Mouse (Mus musculus) midbrain, postnatal 0 days (tissue): Measurements from ENCODE around the gene Gpr153. TPM values are rescaled to one million over a fixed set of nuclear protein-coding genes. Genes with fewer than 3 reads are reported as not detected.

Experiments used
- ATAC-seq: fragments of 200-750 bp; cut with Nextera tagmentation; 2 replicates; pipeline ENCODE4 v1.8.0; 2017; ENCODE audit warnings: moderate number of reproducible peaks, mild to moderate bottlenecking, moderate TSS enrichment, moderate library complexity; ENCODE audit not compliant: low FRiP score
- DNase-seq: peaks from one replicate; pipeline ENCODE4 v3.0.0-alpha.2; 2015; ENCODE audit warnings: low spot score
- H3K27ac ChIP-seq: fragments of 300-500 bp; sonication (generic); 2 replicates; pipeline ENCODE4 v1.5.1; 2014; ENCODE audit warnings: low read depth, mild to moderate bottlenecking, low read length, mixed read lengths
- H3K27me3 ChIP-seq: fragments of 300-500 bp; sonication (generic); 2 replicates; pipeline ENCODE4 v1.6.1; 2014; ENCODE audit warnings: low read length, control low read depth, mixed read lengths; ENCODE audit not compliant: insufficient read depth
- H3K36me3 ChIP-seq: fragments of 300-500 bp; sonication (generic); 2 replicates; pipeline ENCODE4 v1.6.1; 2014; ENCODE audit warnings: low read length, control low read depth, mixed read lengths; ENCODE audit not compliant: insufficient read depth
- H3K4me1 ChIP-seq: fragments of 300-500 bp; sonication (generic); 2 replicates; pipeline ENCODE4 v1.6.1; 2014; ENCODE audit warnings: mild to moderate bottlenecking, control low read depth, antibody characterized with exemption, low read length, mixed read lengths; ENCODE audit not compliant: insufficient read depth
- H3K4me2 ChIP-seq: fragments of 300-500 bp; sonication (generic); 2 replicates; pipeline ENCODE4 v1.6.1; 2014; ENCODE audit warnings: low read depth, mild to moderate bottlenecking, low read length, mixed read lengths; ENCODE audit not compliant: poor library complexity, severe bottlenecking
- H3K4me3 ChIP-seq: fragments of 300-500 bp; sonication (generic); 2 replicates; pipeline ENCODE4 v1.5.1; 2014; ENCODE audit warnings: low read depth, mild to moderate bottlenecking, low read length, moderate library complexity
- H3K9ac ChIP-seq: fragments of 300-500 bp; sonication (generic); replicated peaks from 2 replicates; pipeline ENCODE4 v1.6.1; 2014; ENCODE audit warnings: mild to moderate bottlenecking, low read length, moderate library complexity, mixed read lengths; ENCODE audit not compliant: poor library complexity, severe bottlenecking
- H3K9me3 ChIP-seq: fragments of 300-500 bp; sonication (generic); 2 replicates; pipeline ENCODE4 v1.6.1; 2016; ENCODE audit warnings: low read length, control low read depth
- CTCF ChIP-seq: IDR thresholded peaks from 2 replicates; pipeline ENCODE4 v1.5.1; 2016; ENCODE audit warnings: antibody characterized with exemption, mild to moderate bottlenecking
- WGBS: fragments of 180-500 bp; shearing (Covaris S2); extraction: QIAGEN DNeasy Blood & Tissue Kit; methylation state at CpG from one replicate; pipeline ENCODE4 v1.1.7; 2014; 5-methylcytosine and 5-hydroxymethylcytosine counted together
- polyA plus RNA-seq: library from polyadenylated mRNA; unstranded; fragments of >200 nt; fragmentation: Nextera tagmentation; extraction: Ambion mirVana; gene quantifications from 2 replicates; pipeline ENCODE4 v1.2.1, GENCODE M21; 2015
- total RNA-seq: library from RNA; depleted of rRNA; stranded (reverse); fragments of >200 nt; gene quantifications from 2 replicates; pipeline ENCODE4 v1.2.3, GENCODE M21; 2014

Gene Gpr153
- total and polyA plus RNA-seq, 2 experiments from 2014 or later, result 21.2 to 149 TPM

- DNase-seq (no peak), ATAC-seq (no peak)
- Histone ChIP-seq H3K36me3 (peaks cover 17% of the 10 kb centered on the region), H3K27ac (no peak overlapping the region), H3K9ac (no peak overlapping the region), H3K4me2 (no peak overlapping the region), H3K4me3 (no peak overlapping the region), H3K9me3 (no peaks in the 10 kb centered on the region), H3K4me1 (no peaks in the 10 kb centered on the region), H3K27me3 (no peaks in the 10 kb centered on the region)
- no peak for TF ChIP-seq CTCF
- 83% methylated on average over 3 of the region's 3 CpGs for WGBS
Measured at GRCm38 (mm10) chr4:152247195-152247594, 26.8 kb upstream of the Gpr153 start.

- H3K9me3 ChIP-seq, result no peaks in the 10 kb centered on the region
- H3K27me3 ChIP-seq, result no peaks in the 10 kb centered on the region
- TF ChIP-seq CTCF, result 0 out of 2 replicates have a peak, but pooled peaks have one; percentile 6
- no peaks in the 10 kb centered on the region for H3K4me1 ChIP-seq
- 92% methylated on average over 6 of the region's 6 CpGs for WGBS
- ATAC-seq, result no peak
- no peak overlapping the region for H3K4me2 ChIP-seq
- H3K4me3 ChIP-seq, result no peak overlapping the region
- no peak overlapping the region for H3K27ac ChIP-seq
- H3K36me3 ChIP-seq, result peaks cover 16% of the 10 kb centered on the region
- no peak for DNase-seq
- no peak overlapping the region for H3K9ac ChIP-seq
Measured at GRCm38 (mm10) chr4:152250615-152251014, 23.4 kb upstream of the Gpr153 start.

GRCm38 (mm10) chr4:152253183-152253759 is 20.8 kb upstream of the Gpr153 start:
- Histone ChIP-seq H3K4me2 (no peak overlapping the region), H3K27ac (no peak overlapping the region), H3K9me3 (no peaks in the 10 kb centered on the region), H3K4me3 (no peak overlapping the region), H3K9ac (no peak overlapping the region; the same call in 1 of the 2 replicates), H3K36me3 (peaks cover 16% of the 10 kb centered on the region), H3K27me3 (no peaks in the 10 kb centered on the region), H3K4me1 (no peaks in the 10 kb centered on the region)
- no peak for TF ChIP-seq CTCF
- DNase-seq (no peak), ATAC-seq (no peak)
- 78% methylated on average over 9 of the region's 9 CpGs for WGBS

- peaks cover 31% of the 10 kb centered on the region for H3K36me3 ChIP-seq
- H3K4me1 ChIP-seq, result 0 out of 2 replicates have a peak, but pooled peaks cover 1% of the 10 kb centered on the region
- ATAC-seq (no peak), DNase-seq (no peak)
- no peaks in the 10 kb centered on the region for H3K27me3 ChIP-seq
- no peak overlapping the region for H3K4me3 ChIP-seq
- 62% methylated on average over 6 of the region's 6 CpGs for WGBS
- H3K9ac ChIP-seq, result no peak overlapping the region
- H3K4me2 ChIP-seq, result no peak overlapping the region
- TF ChIP-seq CTCF, result no peak
- no peak overlapping the region for H3K27ac ChIP-seq
- no peaks in the 10 kb centered on the region for H3K9me3 ChIP-seq
Measured at GRCm38 (mm10) chr4:152257070-152257469, 17.0 kb upstream of the Gpr153 start.

- TF ChIP-seq CTCF, result no peak
- ATAC-seq, result no peak
- H3K27ac ChIP-seq, result no peak overlapping the region
- H3K9ac ChIP-seq, result no peak overlapping the region
- no peak overlapping the region for H3K4me3 ChIP-seq
- H3K27me3 ChIP-seq, result no peaks in the 10 kb centered on the region
- no peaks in the 10 kb centered on the region for H3K9me3 ChIP-seq
- 0 out of 2 replicates have a peak, but pooled peaks cover 3% of the 10 kb centered on the region for H3K4me1 ChIP-seq
- no peak overlapping the region for H3K4me2 ChIP-seq
- no peak for DNase-seq
- H3K36me3 ChIP-seq, result peaks cover 25% of the 10 kb centered on the region
- 95% methylated on average over 8 of the region's 8 CpGs for WGBS
Measured at GRCm38 (mm10) chr4:152260451-152260850, 13.6 kb upstream of the Gpr153 start.

- H3K9ac ChIP-seq, result no peak overlapping the region
- DNase-seq (no peak), ATAC-seq (no peak)
- no peaks in the 10 kb centered on the region for H3K9me3 ChIP-seq
- 62% methylated on average over 9 of the region's 9 CpGs for WGBS
- H3K4me2 ChIP-seq, result no peak overlapping the region
- no peak overlapping the region for H3K4me3 ChIP-seq
- no peak for TF ChIP-seq CTCF
- no peaks in the 10 kb centered on the region for H3K27me3 ChIP-seq
- H3K36me3 ChIP-seq, result peaks cover 25% of the 10 kb centered on the region
- H3K27ac ChIP-seq, result no peak overlapping the region
- H3K4me1 ChIP-seq, result 0 out of 2 replicates have a peak, but pooled peaks cover 3% of the 10 kb centered on the region
Measured at GRCm38 (mm10) chr4:152262187-152262586, 11.8 kb upstream of the Gpr153 start.
